Mouse (Mus musculus): ENCODE measurements around the gene Mfsd4b1.
A peak's percentile ranks its signal among the peaks of the same experiment; 100 is the strongest.

The Mfsd4b1 gene

DNA sequence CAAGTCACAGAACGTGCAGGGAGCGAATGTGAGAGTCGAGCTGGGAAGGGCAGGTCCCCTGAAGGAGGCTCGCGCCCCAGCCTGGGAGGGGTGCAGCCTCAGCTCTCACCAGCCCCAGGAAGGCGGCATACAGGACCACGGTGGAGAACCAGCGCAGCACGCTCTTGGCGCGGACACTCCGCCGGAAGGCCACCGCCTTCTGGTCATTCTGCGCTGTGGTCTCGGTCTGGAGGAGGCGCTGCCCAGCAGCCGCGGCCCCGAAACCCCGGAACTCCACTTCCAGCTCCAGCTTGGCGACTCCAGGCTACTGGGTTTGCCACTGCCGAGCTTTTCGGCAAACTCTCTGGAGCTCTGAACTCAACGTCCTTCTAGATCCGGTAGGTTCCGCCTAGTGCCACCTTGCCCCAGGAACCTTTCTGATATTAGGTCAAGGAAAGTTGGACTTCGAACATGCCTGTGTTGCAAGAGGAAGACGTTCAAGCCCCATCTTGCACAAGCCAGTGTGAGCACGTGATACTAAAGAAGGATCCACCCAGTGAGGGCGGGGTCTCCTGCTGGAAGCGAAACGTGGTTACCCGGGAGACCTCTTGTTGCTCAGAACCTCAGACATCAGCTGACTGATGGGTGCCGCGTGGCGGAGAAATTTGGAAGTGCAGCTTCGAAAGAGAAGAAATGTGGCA is 65.2 kb downstream of the Mfsd4b1 start, which contains the start of gene Mfsd4b3:
Gene Mfsd4b3 (minus strand): TSS at position 393 of the 680 bp plus-strand sequence.
- peak; percentile 98 for DNase-seq (ENCODE audit: low spot score)

DNA sequence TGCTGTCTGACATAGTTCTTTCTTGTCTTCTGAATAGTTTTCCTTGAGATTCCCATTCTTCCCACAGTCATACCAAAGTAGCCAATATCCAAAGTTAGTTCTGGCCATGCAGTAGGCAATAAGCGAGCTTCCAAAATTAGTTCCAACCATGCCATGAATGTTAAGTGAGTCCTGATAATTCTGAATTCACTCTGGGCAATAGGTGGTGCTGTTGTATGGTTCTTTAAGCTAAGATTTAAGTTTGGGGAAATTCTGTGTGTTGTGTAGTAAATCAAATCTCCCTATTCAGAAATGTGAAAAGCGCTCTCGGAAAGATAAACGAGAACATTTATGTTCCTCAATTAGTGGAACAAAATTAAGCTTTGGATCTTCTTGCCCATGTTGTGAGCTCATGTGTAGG is 66.8 kb downstream of the Mfsd4b1 start:
- no peak for DNase-seq (ENCODE audit: low spot score)

DNA sequence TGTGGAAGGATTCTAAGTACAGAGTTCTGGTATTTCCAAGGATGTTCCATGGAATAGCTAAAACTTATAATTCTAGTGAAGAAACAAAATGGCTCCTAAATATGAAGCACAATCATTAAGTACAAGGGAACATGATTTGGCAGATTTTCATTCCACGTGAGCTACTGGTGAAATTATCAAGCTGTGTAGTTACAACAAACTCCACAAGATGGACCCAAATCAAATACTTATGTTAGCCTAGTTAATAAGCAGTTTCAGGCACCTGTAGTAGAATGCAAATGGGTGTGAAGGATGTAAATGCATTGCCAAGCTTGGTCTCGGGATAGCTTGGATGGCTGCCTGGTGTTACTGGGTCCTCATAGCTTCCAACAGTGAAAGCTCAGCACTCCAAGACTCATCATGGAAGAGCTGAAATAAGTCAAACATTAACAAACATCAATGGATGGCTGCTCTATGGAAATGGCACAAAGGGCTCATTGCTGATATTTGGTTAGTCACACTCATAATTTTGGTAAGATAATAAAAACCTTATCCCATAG is 68.7 kb downstream of the Mfsd4b1 start:
- DNase-seq (ENCODE audit: low spot score), result no peak

- DNase-seq (ENCODE audit: low spot score), result no peak
Observed at GRCm38 (mm10) chr10:39955163-39955562, 69.9 kb downstream of the Mfsd4b1 start.
